Mouse (Mus musculus): ENCODE data around the gene Pde3b.
A peak's percentile ranks its signal among the peaks of the same experiment; 100 is the strongest.
"Not testable (repeated sequence)": the region's sequence is repeated elsewhere in the genome, so short reads cannot be mapped to it uniquely, and the experiment has no call there.

Pde3b gene

GRCm38 (mm10) chr7:114479779-114480178, 64.7 kb downstream of the Pde3b start:
- no peak for DNase-seq (ENCODE audit: low spot score)

- no peak for DNase-seq (ENCODE audit: low spot score)
Observed at GRCm38 (mm10) chr7:114480196-114480989, 65.3 kb downstream of the Pde3b start.

GRCm38 (mm10) chr7:114481008-114481407, 65.9 kb downstream of the Pde3b start:
- no peak for DNase-seq (ENCODE audit: low spot score)

- DNase-seq (ENCODE audit: low spot score) = no peak
Observed at GRCm38 (mm10) chr7:114481429-114481931, 66.4 kb downstream of the Pde3b start.

GRCm38 (mm10) chr7:114492540-114492939, 77.5 kb downstream of the Pde3b start:
- no peak for DNase-seq (ENCODE audit: low spot score)

- no peak for DNase-seq (ENCODE audit: low spot score)
Observed at GRCm38 (mm10) chr7:114494033-114494432, 79.0 kb downstream of the Pde3b start.

- DNase-seq (ENCODE audit: low spot score) = peak; percentile 20
Observed at GRCm38 (mm10) chr7:114499293-114499692, 84.2 kb downstream of the Pde3b start.

- no peak for DNase-seq (ENCODE audit: low spot score)
Observed at GRCm38 (mm10) chr7:114508879-114509278, 93.8 kb downstream of the Pde3b start.

GRCm38 (mm10) chr7:114520122-114520521, 105.0 kb downstream of the Pde3b start:
- DNase-seq (ENCODE audit: low spot score) = no peak

- DNase-seq (ENCODE audit: low spot score) = no peak
Observed at GRCm38 (mm10) chr7:114526245-114526644, 111.2 kb downstream of the Pde3b start.

GRCm38 (mm10) chr7:114536179-114536578, 121.1 kb downstream of the Pde3b start:
- DNase-seq (ENCODE audit: low spot score) = no peak

- DNase-seq (ENCODE audit: low spot score) = peak; percentile 89
Observed at GRCm38 (mm10) chr7:114562531-114563241, 147.6 kb downstream of the Pde3b start, which contains the start of gene Cyp2r1. Cyp2r1 (minus strand) TSS chr7:114562972.

GRCm38 (mm10) chr7:114573866-114574265, 158.8 kb downstream of the Pde3b start:
- DNase-seq (ENCODE audit: low spot score) = not testable (repeated sequence)

GRCm38 (mm10) chr7:114576931-114577330, 161.8 kb downstream of the Pde3b start:
- DNase-seq (ENCODE audit: low spot score) = no peak

GRCm38 (mm10) chr7:114577665-114578064, 162.6 kb downstream of the Pde3b start:
- DNase-seq (ENCODE audit: low spot score) = no peak

GRCm38 (mm10) chr7:114580426-114580825, 165.3 kb downstream of the Pde3b start:
- DNase-seq (ENCODE audit: low spot score) = peak; percentile 86

- no peak for DNase-seq (ENCODE audit: low spot score)
Observed at GRCm38 (mm10) chr7:114581200-114581599, 166.1 kb downstream of the Pde3b start.

GRCm38 (mm10) chr7:114582441-114582840, 167.4 kb downstream of the Pde3b start:
- no peak for DNase-seq (ENCODE audit: low spot score)

Data from retina, embryonic 14.5 days (tissue).